Mouse (Mus musculus) testis, postnatal 10 days (tissue): ENCODE data around the gene Cel.

Source experiments
- DNase-seq: peaks from one replicate; pipeline ENCODE4 v3.0.0; 2021; ENCODE audit warnings: low spot score

The Cel gene

GRCm38 (mm10) chr2:28563303-28563702 lies at the start of gene Cel:
Gene Cel, minus strand, starts transcription at chr2:28563403.
- no peak for DNase-seq

- no peak for DNase-seq
These were observed 49.3 kb upstream of the Cel start for GRCm38 (mm10) chr2:28612436-28613063.

DNA sequence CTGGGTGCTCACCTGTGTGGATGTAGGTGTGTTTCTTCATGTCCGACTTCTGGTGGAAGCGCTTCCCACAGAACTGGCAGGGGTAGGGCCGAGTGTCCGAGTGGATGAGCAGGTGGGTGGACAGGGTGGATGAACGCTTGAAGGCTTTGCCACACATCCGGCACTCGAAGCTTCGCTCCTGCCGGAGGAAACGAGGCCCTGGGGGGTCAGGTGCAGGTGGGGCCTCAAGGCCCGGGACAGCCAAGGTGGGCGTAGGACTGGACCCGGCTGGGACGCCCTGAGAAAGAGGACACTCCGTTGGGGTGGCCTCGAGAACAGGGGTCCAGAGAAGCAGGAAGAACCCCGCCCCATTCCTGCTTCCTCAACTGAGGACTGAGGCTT lies 48.2 kb upstream of the Cel start:
- no peak for DNase-seq

- DNase-seq = no peak
These were observed 47.7 kb upstream of the Cel start for GRCm38 (mm10) chr2:28610716-28611406.

DNA sequence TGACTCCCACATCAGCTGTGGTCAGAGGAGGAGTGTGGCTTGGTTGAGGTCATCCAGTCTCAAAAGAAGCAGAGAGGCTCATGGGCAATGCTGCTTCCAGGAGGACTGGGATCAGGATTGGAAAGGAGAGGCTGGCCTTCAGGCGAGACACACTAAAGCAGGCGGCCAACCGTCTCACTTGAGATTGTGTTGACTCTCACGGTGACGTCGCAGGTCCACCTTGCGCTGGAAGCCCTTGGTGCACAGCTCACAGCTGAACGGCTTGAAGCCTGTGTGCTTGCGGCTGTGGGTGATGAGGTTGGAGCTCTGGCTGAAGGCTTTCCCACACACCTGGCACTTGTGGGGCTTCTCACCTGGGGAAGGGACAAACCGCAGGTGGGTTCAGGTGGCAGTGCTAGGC lies 46.6 kb upstream of the Cel start:
- DNase-seq = no peak

DNA sequence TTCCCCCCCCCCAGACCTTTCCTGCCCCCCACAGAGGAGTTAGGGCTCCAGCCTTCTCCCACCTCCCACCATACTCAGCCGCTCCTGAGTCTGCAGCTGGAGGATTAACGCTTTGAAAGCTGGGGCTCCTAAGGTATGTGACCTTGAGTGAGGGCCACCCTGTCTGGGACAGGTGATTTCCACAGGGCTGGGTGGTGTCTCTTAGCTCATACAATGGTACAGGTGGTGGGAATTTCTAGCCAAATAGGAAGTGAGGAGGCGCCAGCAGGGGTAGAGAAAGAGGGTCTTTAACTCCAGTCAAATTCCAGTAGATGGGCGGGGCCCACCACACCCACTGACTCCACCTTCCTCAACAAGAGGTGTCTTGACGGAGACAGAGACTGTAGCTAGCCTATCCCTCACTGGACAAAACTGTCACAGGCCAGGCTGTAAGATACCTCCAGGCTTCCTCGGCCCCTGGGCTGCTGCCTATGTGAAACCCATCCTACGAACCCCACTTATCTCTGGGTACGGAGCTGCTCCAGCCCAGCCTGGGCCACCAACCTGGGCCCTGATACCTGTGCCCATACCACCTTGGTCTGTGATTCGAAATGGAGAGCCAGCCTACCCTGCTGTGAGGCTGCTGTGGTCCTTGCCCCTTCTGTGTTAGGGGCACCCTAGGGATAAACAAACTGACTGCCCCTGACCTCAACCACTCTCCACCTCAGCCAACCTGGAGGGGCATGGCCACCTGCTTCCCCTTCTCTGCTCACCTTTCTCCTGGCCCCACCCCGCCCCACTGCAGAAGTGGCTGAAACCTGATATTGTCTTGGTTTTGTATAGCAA lies 44.4 kb upstream of the Cel start:
- no peak for DNase-seq

- no peak for DNase-seq
These were observed 43.6 kb upstream of the Cel start for GRCm38 (mm10) chr2:28606601-28607340.

DNA sequence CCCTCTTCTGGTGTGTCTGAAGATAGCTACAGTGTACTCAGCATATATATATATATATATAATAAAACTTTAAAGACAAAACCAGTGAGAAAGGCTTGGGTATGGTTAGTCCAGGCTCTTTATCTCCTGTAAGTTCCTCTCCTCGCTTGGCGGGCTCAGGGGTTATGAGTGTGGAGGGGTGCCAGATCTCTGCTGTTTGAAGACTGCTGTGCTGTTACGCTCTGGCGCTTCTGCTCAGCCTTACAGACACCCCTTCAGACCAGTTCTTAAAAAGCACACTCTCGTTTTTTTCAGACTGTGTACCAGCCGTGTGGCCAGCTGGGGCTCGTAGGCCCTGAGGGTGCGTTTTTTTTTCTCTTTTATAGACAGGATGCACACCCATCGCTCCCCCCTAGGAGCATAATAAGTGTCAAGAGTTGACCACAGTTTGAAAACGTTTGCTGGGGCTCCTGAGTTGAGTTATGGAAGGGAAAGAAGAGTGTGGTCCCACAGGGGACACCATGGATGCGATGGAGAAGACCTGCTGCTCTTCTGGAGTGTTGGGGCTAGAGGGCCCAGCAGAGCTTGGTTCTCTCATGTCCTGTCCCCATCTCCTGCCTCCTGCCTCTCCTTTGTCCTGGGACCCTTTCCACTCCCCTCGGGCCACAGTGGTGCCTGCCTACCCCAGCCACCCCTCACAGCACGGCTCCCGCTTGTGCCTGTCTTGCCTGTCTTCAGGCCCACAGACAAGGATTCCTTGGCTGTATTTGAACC lies 42.8 kb upstream of the Cel start:
- DNase-seq = no peak

- DNase-seq = no peak
These were observed 40.3 kb upstream of the Cel start for GRCm38 (mm10) chr2:28603542-28603941.

- DNase-seq = no peak
These were observed 38.8 kb upstream of the Cel start for GRCm38 (mm10) chr2:28601720-28602590.

DNA sequence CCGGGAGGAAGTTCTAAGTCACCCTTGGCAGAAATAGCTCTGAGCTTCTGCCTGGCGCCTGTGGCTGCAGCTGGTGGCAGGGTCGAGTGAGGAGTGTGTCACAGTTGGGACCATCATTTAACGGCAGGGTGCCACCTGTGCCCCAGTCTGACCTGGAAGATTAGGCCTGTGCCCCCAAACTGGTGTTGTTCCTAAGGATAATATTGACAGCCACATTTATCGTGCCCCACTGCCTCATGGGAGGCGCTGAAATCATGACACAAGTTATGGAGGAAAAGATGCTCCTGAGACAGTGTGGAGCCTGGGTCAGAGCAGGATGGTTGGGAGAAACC lies 36.3 kb upstream of the Cel start:
- DNase-seq = no peak

- DNase-seq = no peak
These were observed 35.7 kb upstream of the Cel start for GRCm38 (mm10) chr2:28598692-28599568.

- DNase-seq = no peak
These were observed 34.7 kb upstream of the Cel start for GRCm38 (mm10) chr2:28597733-28598547.

DNA sequence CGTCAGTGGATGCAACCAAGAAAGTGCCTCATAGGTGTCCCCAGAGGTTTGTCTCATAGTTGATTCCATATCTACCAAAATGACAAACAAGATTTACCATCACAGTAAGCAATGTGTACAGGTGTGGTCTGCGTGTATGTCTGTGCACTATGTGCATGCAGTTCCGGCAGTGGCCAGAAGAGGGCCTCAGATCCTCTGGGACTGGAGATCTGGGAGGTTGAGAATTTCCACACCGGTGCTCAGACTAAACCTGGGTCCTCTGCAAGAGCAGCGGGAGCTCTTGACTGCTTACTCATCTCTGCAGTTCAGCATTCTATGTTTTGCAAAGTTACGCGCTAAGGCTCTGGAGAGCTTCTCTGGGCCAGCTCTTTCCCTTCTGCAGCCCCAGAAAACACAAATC lies 33.8 kb upstream of the Cel start:
- DNase-seq = no peak

DNA sequence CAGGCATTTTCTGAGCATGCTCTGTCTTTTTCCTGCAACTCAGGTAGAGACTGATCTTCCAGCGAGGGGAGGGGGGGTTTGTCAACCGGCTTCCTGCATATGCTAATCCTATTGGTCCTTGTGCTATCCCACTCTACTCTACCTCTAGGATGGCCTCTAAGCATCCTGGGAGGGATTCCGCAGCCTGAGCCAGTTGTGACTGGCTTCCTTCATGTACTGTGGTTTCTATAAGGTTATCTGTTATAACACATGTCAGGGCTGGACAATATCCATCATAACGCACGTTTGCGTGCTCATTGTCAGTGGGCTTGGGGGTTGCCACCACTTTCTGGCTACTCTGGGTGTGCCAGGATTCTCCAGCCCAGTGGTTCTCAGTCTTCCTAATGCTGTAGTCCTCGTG lies 32.8 kb upstream of the Cel start:
- DNase-seq = no peak

DNA sequence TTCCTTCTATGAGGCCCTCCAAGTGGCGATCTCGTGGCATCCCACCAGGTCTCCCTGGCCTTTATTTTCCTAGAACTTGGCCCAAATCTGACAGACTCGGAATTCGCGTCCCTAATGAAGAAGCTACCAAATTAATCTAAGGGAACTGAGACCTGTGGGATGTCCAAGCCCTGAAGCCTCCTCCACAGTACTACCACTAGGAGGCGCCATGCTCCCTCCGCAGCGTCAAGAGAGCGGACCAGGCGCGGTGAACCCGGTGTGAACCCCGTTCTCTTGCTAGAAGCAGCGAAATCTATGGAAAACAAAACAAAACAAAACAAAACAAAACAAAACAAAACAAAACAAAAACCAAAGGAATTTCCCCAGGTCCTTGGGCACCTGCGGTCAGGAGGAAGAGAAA lies 29.6 kb upstream of the Cel start:
- DNase-seq = peak; percentile 80

DNA sequence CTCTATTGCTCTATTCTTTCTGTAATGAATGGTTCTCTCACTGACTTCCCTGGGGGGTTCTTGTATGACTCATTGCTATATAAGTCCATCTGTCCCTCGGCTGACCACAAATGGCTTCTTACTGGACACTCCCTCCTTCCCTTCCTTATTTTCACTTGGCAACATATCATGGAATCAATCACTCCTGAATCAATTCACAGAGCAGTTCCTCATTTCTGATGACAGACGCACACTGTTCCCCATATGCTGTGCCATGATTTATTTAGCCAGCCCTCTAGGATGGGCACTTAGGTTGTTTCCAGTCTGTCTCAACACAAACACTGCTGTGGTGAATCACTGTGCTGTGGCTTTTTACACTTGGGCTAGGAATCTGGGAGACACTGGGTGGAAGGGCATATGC lies 28.3 kb upstream of the Cel start:
- DNase-seq = no peak

DNA sequence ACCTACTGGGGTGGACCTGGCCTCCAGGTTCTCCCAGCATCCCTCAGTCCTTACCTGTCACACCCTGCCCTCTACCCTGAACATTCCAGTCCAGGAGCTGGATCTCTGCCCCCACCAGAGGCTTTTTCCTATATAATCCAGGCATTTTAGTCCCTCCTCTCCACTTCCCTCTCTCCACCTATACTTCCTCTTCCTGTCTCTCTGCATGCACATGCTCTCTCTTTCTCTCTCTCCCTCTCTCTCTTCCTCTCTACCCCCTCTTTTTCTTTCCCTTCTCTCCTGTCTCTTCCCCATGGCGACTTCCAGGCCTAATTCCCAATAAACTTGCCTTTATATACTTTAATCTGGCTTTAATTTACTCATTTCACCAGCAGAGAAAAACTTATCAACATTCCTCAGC lies 25.4 kb upstream of the Cel start:
- no peak for DNase-seq

DNA sequence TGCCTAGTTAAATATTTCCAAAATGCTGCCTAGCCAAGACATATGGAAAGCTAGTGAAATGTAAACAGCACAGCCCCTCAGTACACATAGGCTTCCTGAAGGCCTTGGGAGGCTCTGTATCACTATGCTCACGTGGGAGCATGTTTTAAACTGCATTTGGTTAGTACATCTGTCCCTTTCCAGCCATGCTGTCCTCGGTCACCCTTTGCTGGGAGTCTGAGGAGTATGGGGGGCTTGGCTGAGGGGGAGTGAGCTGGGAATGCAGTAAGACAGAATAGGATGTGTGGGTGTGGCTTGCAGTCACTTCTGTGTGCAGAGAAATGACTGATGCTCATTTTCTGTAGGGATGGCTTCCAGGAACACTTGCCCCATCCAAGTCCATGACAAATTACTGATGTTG lies 22.5 kb upstream of the Cel start:
- DNase-seq = no peak
